Mouse (Mus musculus) frontal cortex, adult (tissue): Measurements from ENCODE around the gene Aass.
"Not testable (repeated sequence)": the region's sequence is repeated elsewhere in the genome, so short reads cannot be mapped to it uniquely, and the experiment has no call there.

ENCODE experiments used
- ATAC-seq: cut with Nextera tagmentation; 2 replicates; pipeline ENCODE4 v1.9.2; 2017; ENCODE audit warnings: mild to moderate bottlenecking, moderate library complexity, mixed read lengths; ENCODE audit not compliant: low TSS enrichment

Gene Aass

GRCm38 (mm10) chr6:23132573-23133181 lies at the start of gene Aass:
Aass (minus strand) TSS chr6:23132986.
- ATAC-seq = peak; percentile 82

- peak; percentile 79 for ATAC-seq
Measured at GRCm38 (mm10) chr6:23180096-23180495, 47.3 kb upstream of the Aass start.

- not testable (repeated sequence) for ATAC-seq
Measured at GRCm38 (mm10) chr6:23163824-23164223, 31.0 kb upstream of the Aass start.

DNA sequence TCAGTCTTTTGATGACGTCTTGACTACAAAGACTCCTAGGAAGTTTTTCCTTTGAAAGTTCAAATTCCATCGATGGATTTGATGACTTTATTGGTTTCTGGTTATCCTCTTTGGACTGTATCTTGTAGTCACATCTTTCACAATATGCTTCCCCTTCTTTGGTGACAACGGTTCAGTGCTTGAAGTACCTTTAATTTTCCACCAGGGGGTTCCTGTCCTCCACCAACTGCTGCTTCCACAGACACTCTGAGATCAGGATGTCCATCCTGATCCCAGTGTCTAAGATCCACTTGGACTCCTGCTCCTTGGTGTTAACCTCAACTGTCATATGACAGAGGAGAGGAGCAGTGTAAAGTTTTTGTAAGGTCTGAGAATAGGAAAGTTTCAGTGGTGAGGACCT lies 23.6 kb upstream of the Aass start:
- not testable (repeated sequence) for ATAC-seq

DNA sequence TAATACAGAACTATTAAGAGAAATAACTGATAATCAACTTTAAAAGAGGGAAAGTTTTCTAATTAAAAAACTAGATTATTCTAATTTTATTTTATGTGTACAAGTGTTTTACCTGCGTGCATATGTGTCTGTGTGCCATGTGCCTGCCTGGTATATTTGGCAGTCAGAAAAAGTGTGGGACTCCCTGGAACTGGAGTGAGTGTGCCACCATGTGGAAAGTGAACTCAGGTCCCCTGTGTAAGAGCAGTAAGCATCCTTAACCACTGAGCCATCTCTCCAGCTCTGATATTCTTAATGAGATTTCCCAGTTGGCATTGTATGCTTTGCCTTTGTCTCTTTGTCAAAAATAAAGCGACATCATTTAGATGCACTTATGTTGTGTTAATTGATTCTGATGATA lies 20.3 kb upstream of the Aass start:
- no peak for ATAC-seq

- no peak for ATAC-seq
Measured at GRCm38 (mm10) chr6:23147221-23147620, 14.4 kb upstream of the Aass start.

DNA sequence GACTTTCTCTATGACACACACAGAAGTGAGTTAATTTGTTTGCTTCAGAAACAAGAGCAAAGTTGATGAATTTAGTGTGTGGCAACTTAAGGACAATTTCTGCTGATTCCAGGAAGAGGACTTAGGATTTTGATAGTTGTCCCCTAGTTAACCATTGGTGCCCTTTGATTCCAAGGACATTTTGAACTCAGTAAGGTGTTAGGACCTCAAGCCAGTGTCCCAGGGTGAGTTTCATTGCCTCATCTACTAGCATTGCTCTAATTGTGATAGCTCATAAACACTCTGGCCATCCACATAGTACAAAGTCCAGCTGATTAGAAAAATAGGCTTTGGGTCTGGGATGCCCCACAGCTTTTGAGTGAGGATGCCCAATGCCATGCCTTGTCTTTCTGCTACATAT lies 11.2 kb upstream of the Aass start:
- no peak for ATAC-seq

DNA sequence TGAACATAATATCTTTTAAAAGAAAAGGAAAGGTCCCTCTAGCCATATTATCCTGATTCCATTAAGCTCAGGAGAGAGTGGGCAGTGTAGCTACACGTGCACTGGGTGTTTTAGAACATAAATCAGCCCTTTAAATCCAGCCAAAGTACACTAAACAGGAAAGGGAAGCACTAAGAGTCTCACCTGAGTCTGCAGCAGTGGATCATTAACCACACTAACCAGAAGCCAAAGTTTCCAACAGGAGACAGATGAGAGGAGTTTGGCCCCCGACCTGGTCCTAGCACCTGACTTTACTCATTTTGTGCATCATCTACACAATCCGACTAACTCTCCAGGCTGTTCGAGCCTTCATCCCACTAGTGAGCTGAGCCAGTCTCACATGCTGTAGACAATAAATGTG lies 1.8 kb downstream of the Aass start:
- ATAC-seq = no peak

DNA sequence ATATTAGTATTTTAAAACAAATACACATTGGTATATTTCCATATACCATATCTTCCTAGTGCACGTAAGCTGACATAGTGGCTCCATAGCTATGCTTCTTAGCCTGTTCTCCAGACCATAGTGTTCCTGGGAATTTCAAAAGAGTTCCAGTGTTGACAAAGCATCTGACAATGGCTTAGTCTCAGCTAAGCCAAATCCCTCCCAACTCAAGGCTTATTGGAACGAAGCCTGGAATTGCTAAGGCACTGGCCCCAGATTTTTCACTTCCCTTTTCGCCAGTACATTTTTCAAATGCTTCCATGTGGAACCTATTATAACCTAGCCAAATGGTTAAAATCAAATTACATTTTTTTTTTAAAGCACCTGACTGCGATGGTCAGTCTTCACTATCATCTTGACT lies 3.6 kb downstream of the Aass start:
- ATAC-seq = no peak

DNA sequence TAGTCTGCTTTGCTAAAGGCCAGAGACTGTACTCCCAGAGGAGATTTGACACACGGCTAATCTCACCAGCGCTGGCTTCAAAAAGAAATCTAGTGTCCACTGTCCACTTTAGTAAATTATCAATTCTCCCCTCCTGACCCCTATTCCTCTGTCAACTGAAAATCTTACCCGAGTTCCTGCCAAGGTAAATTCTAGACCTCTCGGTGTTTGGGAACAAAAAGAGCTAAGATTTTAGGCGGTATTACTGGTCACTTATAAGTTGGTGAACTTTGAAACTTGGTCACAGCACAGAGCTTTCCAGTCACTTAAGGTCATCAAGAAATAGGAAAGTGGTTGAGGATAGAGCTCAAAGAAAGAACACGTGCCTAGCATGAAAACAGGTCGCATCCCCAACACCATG lies 6.1 kb downstream of the Aass start:
- ATAC-seq = no peak

DNA sequence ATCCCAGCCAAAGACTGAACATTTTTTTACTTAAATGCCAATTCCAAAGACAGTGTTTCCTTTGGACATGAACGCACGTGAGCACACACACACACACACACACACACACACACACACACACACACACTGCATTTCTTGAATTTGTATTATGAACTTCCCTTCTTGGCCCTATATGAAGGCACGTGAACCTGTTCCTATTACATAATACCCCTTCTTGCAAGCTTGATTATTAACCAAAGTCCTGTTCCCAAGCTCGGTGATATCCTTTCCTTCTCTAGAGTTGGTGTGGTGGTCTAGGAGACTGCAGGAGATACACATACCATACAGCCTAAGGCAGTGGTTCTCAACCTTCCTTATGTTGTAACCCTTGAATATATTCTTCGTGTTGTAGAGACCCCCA lies 7.0 kb downstream of the Aass start:
- no peak for ATAC-seq

DNA sequence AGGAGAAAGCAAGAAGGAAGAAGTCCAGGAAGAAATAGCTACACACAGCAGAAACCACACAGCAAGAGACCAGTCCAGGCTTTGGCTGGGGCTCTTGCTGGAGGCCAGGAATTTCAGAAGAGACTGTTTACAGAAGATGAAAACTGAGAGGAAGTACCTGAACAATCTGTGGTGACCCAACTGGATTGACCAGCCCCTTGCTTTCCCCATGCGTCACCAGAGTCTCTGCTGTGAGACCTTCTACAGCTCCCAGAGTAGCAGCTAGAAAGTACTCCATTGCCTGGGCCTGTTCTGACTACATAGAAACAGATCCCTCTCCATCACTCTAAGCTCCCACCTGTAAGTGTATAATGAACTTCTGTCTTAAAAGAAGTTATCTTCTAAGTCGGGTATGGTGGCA lies 8.0 kb downstream of the Aass start:
- no peak for ATAC-seq

- ATAC-seq = no peak
Measured at GRCm38 (mm10) chr6:23122934-23123333, 9.9 kb downstream of the Aass start.

DNA sequence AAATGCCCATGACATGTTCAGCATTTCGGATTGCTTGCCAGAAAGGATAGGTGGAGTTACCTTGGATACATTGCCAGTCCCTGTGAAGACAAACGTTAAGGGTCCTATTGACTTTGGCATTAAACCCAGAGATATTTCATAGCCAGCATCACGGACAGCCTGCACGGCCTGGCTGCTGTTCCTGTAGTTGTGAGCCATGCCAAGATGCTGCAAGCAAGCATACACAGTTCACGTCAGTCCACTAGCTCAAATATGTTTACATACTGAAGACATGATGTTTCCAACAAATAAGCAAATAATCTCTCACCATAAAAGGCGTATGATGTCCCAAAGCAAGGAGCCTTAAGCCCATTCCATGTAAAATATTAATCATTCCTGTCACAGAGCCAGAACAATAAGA lies 18.0 kb downstream of the Aass start:
- no peak for ATAC-seq

DNA sequence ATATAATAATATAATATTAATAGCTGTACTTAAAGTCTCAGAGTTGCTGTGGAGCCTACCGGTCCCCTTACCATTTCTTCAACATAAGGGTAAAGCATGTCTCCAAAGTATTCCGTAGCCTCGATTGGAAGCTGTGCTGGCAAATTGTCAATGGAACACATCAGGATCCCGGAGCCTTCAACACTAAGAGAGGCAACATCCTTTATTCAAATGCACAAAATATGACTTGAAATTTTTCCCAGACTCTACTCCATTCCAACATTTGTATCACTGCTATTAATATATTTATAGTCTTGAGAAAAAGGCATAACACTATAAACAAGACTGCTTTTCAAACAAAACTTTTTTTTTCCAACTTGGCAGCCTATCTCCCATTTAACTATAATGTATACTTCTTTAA lies 25.7 kb downstream of the Aass start:
- no peak for ATAC-seq

GRCm38 (mm10) chr6:23106373-23106772 lies 26.4 kb downstream of the Aass start:
- no peak for ATAC-seq

DNA sequence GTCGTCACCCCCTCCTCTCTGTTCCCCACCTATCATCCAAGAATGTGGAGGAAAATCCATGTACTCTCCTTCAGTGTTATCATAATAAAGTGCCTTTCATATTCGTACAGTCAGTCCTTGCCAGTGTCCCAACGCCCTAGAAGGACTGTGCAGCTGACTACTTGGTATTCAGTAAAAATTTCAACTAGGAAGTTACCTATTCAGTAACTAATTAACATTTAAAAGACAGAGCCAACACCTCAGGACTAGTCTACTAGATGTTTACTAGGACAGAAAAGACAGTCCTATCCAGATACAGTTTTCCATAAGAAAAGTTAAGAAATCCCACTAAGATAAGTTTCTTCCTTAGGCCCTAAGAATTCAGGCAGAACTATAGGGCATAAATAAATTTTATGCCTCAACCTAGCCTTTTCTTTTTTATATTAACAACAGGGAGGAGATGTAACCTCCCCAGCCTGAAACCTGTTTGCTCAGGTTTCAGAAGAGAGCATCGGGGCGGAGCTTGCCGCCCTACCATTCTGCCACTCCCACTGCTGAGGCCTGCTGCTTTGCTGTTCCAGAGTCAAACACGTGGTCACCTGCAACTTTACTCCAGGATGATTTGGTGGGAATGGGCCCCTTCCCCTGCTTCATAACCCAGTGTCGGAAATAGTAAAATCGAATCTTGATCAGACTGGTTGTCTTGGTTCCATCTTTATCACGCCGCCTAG lies 42.3 kb downstream of the Aass start:
- not testable (repeated sequence) for ATAC-seq

DNA sequence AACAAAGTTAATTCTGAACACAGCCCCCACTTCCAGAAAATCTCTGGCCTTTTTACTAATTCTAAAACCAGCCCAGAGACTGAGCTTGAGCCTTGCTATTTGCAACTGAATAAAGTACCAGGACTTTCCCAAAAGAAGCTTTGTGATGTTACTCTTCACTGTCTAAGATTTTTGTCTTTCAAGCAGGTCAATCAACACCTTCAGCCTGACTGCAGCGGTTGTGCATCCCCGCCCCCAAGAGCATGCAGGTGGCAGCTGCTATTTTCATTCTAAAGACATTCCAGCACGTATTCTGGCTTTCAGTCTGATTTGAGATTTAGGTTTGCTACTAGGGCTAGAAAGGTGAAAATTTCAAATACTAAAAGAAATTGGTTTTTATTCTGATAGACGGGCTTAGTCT lies 43.5 kb downstream of the Aass start:
- not testable (repeated sequence) for ATAC-seq

DNA sequence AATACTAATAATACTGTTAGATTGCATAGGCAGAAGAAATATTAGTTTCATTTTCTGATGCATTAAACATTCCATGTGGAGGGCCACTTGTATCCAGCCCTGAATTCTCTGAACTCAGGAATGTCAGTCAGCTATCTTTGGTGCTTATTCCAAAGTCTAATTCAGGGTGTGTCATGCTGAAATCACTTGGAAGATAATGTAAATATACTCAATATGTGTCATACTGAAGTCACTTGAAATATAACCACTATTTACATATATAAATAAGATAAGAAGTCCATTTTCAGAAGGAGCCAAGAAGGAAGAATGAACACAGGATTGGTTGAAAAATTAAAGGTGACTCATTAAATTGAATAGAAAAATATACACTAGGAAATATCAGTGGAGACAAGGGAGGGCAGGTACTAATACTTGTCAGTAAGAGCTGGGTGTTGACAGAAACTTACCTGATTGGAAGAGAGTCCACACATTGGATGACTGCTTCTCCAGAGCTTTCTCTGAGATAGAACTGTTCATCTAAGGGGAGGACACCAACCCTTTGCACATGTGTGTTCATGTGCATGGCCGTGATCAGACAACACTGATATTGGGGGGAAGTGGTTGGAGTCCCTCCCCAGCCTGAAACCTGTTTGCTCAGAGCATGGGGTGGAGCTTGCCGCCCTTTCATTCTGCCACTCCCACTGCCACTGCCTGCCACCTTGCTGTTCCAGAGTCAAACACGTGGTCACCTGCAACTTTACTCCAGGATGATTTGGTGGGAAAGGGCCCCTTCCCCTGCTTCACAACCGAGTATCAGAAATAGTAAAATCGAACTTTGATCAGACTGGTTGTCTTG lies 48.0 kb downstream of the Aass start:
- no peak for ATAC-seq

- ATAC-seq = no peak
Measured at GRCm38 (mm10) chr6:23079991-23080680, 52.6 kb downstream of the Aass start.

- no peak for ATAC-seq
Measured at GRCm38 (mm10) chr6:23078273-23078672, 54.5 kb downstream of the Aass start.

- ATAC-seq = no peak
Measured at GRCm38 (mm10) chr6:23076060-23076459, 56.7 kb downstream of the Aass start.
